Mouse (Mus musculus) lung, embryonic 16.5 days (tissue): ENCODE data around the gene Myo18a. TPM values are rescaled to one million over a fixed set of nuclear protein-coding genes. Genes with fewer than 3 reads are reported as not detected.

Experiments used
- ATAC-seq: fragments of 200-750 bp; cut with Nextera tagmentation; 2 replicates; pipeline ENCODE4 v1.8.0; 2017; ENCODE audit warnings: low read depth, mild to moderate bottlenecking, moderate library complexity
- H3K27ac ChIP-seq: fragments of 300-500 bp; sonication (generic); 2 replicates; pipeline ENCODE4 v1.5.1; 2014; ENCODE audit warnings: mild to moderate bottlenecking, control low read depth, low read length
- H3K27me3 ChIP-seq: fragments of 300-500 bp; sonication (generic); 2 replicates; pipeline ENCODE4 v1.6.1; 2014; ENCODE audit warnings: low read depth, low read length, mixed read lengths; ENCODE audit not compliant: control insufficient read depth, insufficient read depth
- H3K36me3 ChIP-seq: fragments of 300-500 bp; sonication (generic); 2 replicates; pipeline ENCODE4 v1.6.1; 2014; ENCODE audit warnings: low read length; ENCODE audit not compliant: control insufficient read depth, insufficient read depth
- H3K4me1 ChIP-seq: fragments of 300-500 bp; sonication (generic); replicated peaks from 2 replicates; pipeline ENCODE4 v1.6.1; 2014; ENCODE audit warnings: low read length, mixed read lengths; ENCODE audit not compliant: control insufficient read depth, insufficient read depth
- H3K4me2 ChIP-seq: fragments of 300-500 bp; sonication (generic); 2 replicates; pipeline ENCODE4 v1.6.1; 2014; ENCODE audit warnings: low read depth, low read length, control low read depth
- H3K4me3 ChIP-seq: fragments of 300-500 bp; sonication (generic); 2 replicates; pipeline ENCODE4 v1.5.1; 2014; ENCODE audit warnings: mild to moderate bottlenecking, low read length, control low read depth
- H3K9ac ChIP-seq: fragments of 300-500 bp; sonication (generic); 2 replicates; pipeline ENCODE4 v1.6.1; 2014; ENCODE audit warnings: low read length, control low read depth
- H3K9me3 ChIP-seq: fragments of 300-500 bp; sonication (generic); 2 replicates; pipeline ENCODE4 v1.6.1; 2016; ENCODE audit warnings: low read length; ENCODE audit not compliant: control insufficient read depth
- WGBS: fragments of 180-500 bp; shearing (Covaris S2); extraction: QIAGEN DNeasy Blood & Tissue Kit; methylation state at CpG from one replicate; pipeline ENCODE4 v1.1.7; 2014; 5-methylcytosine and 5-hydroxymethylcytosine counted together
- polyA plus RNA-seq: library from polyadenylated mRNA; unstranded; fragments of >200 nt; fragmentation: Nextera tagmentation; extraction: Ambion mirVana; gene quantifications from 2 replicates; pipeline ENCODE4 v1.2.1, GENCODE M21; 2015

The Myo18a gene
- polyA plus RNA-seq, 1 experiment from 2014 or later, result 39.0 TPM

DNA sequence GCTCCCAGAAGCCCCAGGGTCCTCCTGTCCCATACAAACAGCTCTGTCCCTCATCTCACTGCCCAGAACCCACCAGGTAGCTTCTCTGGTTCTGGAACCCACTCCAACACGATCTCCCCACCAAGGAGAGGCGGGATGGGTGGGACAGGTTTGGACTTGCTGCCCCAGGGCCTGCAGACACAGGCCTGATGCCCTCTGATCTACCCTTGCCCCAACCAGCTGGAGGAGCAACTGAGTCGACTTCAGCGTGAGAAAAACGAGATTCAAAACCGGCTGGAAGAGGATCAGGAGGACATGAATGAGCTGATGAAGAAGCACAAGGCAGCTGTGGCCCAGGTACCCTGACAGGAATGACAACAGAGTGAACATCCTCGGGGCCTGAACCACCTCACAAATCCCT lies 86.1 kb downstream of the Myo18a start:
- 59% methylated on average over 7 of the region's 7 CpGs for WGBS
- Histone ChIP-seq H3K4me1 (no peaks in the 10 kb centered on the region), H3K9ac (no peak overlapping the region), H3K4me3 (no peak overlapping the region), H3K36me3 (peaks cover 31% of the 10 kb centered on the region), H3K27ac (no peak overlapping the region), H3K9me3 (no peaks in the 10 kb centered on the region), H3K4me2 (no peak overlapping the region), H3K27me3 (no peaks in the 10 kb centered on the region)
- no peak for ATAC-seq

DNA sequence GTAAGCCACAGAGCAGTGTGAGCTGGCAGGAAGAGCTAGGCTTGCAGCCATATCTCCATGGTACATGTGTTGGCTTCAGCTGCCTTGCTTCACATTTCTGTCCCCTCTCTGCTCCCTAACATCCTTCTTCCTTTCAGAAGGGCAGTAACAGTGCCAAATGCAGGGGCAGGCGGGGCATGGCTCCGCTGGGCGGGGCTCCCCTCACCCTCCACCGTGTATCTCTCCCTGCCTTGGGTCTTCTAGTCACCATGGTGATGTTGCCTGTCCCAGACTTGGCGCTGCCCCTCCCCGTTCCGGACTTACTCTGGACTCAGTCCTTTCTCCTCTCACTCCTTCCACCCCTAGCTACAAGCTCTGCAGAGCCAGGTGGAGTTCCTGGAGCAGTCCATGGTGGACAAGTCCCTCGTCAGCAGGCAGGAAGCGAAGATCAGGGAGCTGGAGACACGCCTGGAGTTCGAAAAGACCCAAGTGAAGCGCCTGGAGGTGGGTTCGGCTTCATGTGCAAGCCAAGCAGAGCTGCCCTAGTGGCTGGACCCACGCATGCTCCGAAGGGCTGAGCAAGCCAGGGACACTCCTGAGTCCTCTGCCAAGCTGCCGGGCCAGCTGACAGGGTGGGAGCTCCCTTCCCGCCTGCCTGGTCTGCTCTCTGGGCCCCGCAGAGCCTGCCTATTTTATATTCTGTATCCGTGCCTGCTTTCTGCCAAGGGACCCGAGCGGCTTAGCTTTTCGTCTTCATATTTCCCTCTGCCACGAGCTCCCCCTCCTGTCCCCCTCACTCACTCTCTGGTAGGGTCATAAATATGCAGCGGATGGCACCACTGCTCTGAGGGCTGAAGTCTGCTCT lies 87.6 kb downstream of the Myo18a start:
- WGBS, result 54% methylated on average over 24 of the region's 24 CpGs
- no peak overlapping the region for H3K27ac ChIP-seq
- no peaks in the 10 kb centered on the region for H3K27me3 ChIP-seq
- H3K4me3 ChIP-seq, result no peak overlapping the region
- no peak overlapping the region for H3K4me2 ChIP-seq
- no peaks in the 10 kb centered on the region for H3K9me3 ChIP-seq
- peaks cover 26% of the 10 kb centered on the region for H3K36me3 ChIP-seq
- peak; percentile 54 for ATAC-seq
- H3K9ac ChIP-seq, result no peak overlapping the region
- H3K4me1 ChIP-seq, result no peaks in the 10 kb centered on the region

DNA sequence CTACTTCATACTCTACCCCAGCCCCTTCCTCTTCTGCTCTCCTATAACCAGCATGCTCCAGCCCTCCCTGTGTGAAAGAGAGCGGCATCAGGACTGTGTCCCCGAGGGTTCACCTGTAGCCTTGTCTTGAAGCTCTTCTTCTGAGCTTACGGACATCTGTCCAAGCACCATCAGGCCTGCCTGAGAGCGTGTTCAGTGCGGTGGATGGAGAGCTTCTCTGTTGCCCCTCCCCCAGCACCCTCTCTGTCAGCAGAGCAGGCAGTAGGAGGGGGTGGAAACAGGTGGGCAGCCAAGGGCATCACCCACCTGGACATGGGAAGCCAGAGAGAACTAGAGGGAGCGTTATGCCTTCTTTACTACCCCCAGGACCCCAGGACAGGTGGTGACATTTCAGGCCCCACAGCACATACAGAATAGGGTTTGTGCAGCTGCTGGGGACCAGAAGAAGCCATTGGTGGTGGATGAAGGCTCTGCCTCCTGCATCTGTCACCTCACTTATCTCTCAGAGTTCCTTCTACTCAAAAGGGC lies 88.5 kb downstream of the Myo18a start:
- Histone ChIP-seq H3K4me2 (no peak overlapping the region), H3K9ac (no peak overlapping the region), H3K9me3 (no peaks in the 10 kb centered on the region), H3K4me1 (no peaks in the 10 kb centered on the region), H3K27me3 (no peaks in the 10 kb centered on the region), H3K36me3 (peaks cover 21% of the 10 kb centered on the region), H3K27ac (no peak overlapping the region), H3K4me3 (no peak overlapping the region)
- ATAC-seq, result no peak
- WGBS, result 77% methylated on average over 6 of the region's 6 CpGs

DNA sequence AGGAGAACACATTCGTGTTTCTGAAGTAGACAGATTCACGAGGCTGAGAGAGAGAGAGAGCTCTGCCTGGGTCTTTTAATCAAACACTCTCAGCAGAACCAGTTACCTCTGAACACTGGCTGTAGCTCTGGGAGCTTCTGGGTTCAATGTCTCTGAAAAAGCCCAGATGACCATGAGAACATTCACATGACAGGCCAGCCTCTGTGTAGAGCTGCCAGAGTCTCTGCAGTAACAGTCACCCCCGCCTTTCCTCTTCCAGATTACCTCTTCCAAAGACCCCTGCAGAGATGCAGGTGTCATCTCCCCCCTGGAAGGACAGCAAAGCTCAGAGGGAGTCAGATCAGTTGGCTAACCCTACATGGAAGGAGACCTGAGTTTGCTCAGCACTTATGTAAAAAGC lies 89.1 kb downstream of the Myo18a start:
- no peak overlapping the region for H3K4me2 ChIP-seq
- H3K4me1 ChIP-seq, result no peaks in the 10 kb centered on the region
- no peak for ATAC-seq
- no peak overlapping the region for H3K27ac ChIP-seq
- H3K9me3 ChIP-seq, result no peaks in the 10 kb centered on the region
- WGBS, result 45% methylated on average over 3 of the region's 3 CpGs
- H3K9ac ChIP-seq, result no peak overlapping the region
- H3K36me3 ChIP-seq, result peaks cover 21% of the 10 kb centered on the region
- no peak overlapping the region for H3K4me3 ChIP-seq
- H3K27me3 ChIP-seq, result no peaks in the 10 kb centered on the region

DNA sequence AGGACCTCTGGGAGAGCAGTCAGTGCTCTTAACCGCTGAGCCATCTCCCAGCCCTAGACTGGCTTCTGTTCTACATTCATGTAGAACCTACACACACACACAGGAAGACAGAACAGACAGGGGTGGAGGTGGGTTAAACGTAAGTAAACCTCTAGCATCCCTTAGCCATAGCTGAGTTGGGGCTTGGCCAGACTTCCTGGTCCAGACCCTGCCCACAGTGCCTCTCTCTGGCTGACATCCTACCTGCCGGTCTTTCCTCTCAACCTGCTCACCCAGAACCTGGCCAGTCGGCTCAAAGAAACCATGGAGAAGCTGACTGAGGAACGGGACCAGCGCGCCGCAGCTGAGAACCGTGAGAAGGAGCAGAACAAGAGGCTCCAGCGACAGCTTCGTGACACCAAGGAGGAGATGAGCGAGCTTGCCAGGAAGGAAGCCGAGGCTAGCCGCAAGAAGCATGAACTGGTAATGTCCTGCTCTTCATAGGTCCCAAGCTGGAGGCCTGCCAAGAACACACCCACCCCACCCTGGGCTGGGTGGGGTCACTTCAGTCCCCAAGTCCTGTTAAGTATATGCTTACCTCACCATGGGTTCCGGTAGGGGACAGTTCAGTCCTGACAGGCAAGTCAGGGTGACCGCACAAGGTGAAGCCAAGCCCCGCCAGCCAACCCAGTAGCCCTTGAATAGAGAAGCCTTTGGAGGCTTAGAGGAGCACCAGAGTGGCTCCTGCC lies 90.1 kb downstream of the Myo18a start:
- Histone ChIP-seq H3K4me2 (no peak overlapping the region), H3K27me3 (no peaks in the 10 kb centered on the region), H3K4me3 (no peak overlapping the region), H3K9me3 (no peaks in the 10 kb centered on the region), H3K27ac (no peak overlapping the region), H3K36me3 (peaks cover 26% of the 10 kb centered on the region), H3K9ac (no peak overlapping the region), H3K4me1 (no peaks in the 10 kb centered on the region)
- ATAC-seq, result no peak
- 83% methylated on average over 17 of the region's 17 CpGs for WGBS

DNA sequence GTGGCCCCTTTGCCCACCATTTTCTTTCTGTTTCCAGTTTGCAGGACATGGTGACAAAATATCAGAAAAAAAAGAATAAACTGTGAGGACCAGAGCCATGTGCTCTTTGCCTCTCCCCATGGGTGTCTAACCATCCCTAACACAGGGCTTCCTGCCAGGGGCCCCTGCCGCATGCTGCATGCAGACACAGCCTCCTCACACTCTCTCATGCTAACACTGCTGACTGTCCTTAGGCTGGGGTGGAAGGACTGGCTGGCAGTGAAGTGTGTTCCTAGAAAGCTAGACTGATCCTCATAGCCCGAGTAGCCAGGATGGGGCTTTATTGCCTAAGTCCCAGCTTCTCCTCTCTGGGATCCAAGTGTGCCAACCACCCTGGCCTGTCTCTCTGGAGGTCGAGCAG lies 91.6 kb downstream of the Myo18a start:
- WGBS, result 43% methylated on average over 3 of the region's 3 CpGs
- Histone ChIP-seq H3K4me3 (no peak overlapping the region), H3K9ac (no peak overlapping the region), H3K27me3 (no peaks in the 10 kb centered on the region), H3K9me3 (no peaks in the 10 kb centered on the region), H3K4me1 (no peaks in the 10 kb centered on the region), H3K27ac (no peak overlapping the region), H3K4me2 (no peak overlapping the region), H3K36me3 (peaks cover 27% of the 10 kb centered on the region)
- ATAC-seq, result no peak

DNA sequence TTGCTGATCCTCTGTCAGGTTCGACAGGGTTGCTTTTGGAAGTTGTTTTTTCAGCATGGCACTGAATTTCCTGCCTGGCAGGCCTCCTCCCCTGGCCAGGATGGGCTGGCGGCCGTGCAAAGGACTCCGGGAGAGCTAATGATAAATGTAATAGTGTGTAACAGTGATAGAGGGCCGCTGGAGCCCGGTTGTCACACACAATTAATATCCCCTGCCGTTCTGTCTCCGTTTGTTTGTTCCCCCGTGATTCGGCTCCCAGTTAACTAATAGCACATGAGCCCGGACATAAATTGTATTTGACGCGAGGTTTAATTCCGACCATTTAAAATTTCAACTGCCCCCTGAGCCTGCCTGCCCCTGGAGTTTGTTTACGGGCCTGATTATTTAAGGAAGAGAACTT lies 92.3 kb downstream of the Myo18a start:
- Histone ChIP-seq H3K9me3 (no peaks in the 10 kb centered on the region), H3K36me3 (peaks cover 29% of the 10 kb centered on the region), H3K27me3 (no peaks in the 10 kb centered on the region), H3K9ac (no peak overlapping the region), H3K4me2 (no peak overlapping the region), H3K4me1 (no peaks in the 10 kb centered on the region), H3K4me3 (no peak overlapping the region), H3K27ac (no peak overlapping the region)
- 46% methylated on average over 15 of the region's 15 CpGs for WGBS
- ATAC-seq, result no peak

DNA sequence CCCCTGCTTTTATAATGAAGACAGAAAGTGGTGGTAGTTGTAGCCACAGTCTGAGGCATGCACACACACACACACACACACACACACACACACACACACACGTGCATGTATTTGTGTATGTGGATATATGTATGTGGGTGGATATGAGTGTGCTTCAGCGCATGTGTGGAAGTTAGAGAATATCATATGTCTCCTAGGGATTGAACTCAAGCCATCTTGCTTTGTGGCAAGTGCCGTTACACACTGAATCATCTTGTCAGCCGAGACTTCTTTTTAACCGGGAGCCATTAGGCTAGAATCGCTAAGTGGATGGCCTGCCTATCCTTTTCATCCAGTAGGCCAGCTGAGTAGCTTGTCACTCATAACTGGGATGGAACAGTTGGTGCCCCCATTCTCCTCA lies 94.0 kb downstream of the Myo18a start:
- Histone ChIP-seq H3K4me1 (no peaks in the 10 kb centered on the region), H3K27ac (no peak overlapping the region), H3K36me3 (peaks cover 24% of the 10 kb centered on the region), H3K9me3 (no peaks in the 10 kb centered on the region), H3K4me2 (no peak overlapping the region), H3K27me3 (no peaks in the 10 kb centered on the region), H3K4me3 (no peak overlapping the region), H3K9ac (no peak overlapping the region)
- no peak for ATAC-seq
- WGBS, result 93% methylated on average over 6 of the region's 6 CpGs

DNA sequence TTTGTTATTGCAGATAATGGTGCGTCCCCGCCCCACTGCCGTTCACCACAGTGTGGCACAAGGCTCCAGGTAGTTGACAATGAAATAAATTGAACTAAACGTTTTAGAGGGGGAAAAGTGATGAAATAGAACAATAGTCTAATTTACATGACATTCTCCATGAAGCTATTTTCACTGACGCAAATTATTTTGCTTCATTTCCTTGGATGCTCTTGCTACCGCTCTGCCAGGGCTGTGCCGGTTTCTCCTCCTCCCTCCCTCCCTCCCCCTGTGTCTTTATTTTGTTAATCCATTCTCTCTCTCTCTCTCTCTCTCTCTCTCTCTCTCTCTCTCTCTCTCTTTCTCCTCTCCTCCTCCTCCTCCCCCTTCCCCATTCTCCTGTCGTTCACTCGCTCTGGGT lies 95.5 kb downstream of the Myo18a start:
- peaks cover 13% of the 10 kb centered on the region for H3K36me3 ChIP-seq
- no peaks in the 10 kb centered on the region for H3K27me3 ChIP-seq
- ATAC-seq, result no peak
- H3K9ac ChIP-seq, result no peak overlapping the region
- H3K4me1 ChIP-seq, result no peaks in the 10 kb centered on the region
- H3K9me3 ChIP-seq, result no peaks in the 10 kb centered on the region
- WGBS, result 70% methylated on average over 9 of the region's 9 CpGs
- no peak overlapping the region for H3K4me3 ChIP-seq
- H3K27ac ChIP-seq, result no peak overlapping the region
- no peak overlapping the region for H3K4me2 ChIP-seq
